Mouse (Mus musculus) small intestine, adult 2 months (tissue): ENCODE results near the gene Cyp2t4.

Experiments used
- CTCF ChIP-seq: fragments of 200-500 bp; IDR thresholded peaks from 2 replicates; pipeline ENCODE4 v1.5.1; 2012; ENCODE audit warnings: low read depth, mild to moderate bottlenecking, control low read depth, inconsistent platforms, low read length, moderate library complexity, mixed read lengths; ENCODE audit not compliant: insufficient replicate concordance, insufficient read length; ENCODE audit errors: extremely low read depth
- POLR2A ChIP-seq: fragments of 200-500 bp; IDR thresholded peaks from 2 replicates; pipeline ENCODE4 v1.6.1; 2012; ENCODE audit warnings: low read depth, mild to moderate bottlenecking, control low read depth, inconsistent platforms, low read length, moderate library complexity

DNA sequence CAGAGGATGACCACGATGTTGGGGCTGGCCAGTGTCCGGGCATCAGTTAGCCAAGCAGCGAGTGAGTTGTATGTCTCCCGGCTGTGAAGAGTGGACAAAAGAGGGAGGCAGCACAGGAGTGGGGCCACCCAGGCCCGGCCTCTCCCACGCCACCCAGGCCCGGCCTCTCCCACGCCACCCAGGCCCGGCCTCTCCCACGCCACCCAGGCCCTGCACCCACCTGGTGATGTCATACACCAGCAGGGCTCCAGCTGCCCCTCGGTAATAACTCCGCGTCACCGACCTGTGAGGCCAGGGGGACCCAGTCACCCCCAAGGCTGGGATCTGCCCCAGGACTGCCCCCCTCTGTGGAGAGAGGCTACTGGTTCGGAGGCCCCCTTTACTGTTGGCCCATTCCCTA is 21.0 kb downstream of the Cyp2t4 start:
- TF ChIP-seq POLR2A (no peak), CTCF (no peak)
